Mouse (Mus musculus): Measurements from ENCODE around the gene Gpc3. TPM values are rescaled to one million over a fixed set of nuclear protein-coding genes. Genes with fewer than 3 reads are reported as not detected.

Gene Gpc3
- polyA plus RNA-seq, 1 experiment from 2014 or later: 459 TPM

DNA sequence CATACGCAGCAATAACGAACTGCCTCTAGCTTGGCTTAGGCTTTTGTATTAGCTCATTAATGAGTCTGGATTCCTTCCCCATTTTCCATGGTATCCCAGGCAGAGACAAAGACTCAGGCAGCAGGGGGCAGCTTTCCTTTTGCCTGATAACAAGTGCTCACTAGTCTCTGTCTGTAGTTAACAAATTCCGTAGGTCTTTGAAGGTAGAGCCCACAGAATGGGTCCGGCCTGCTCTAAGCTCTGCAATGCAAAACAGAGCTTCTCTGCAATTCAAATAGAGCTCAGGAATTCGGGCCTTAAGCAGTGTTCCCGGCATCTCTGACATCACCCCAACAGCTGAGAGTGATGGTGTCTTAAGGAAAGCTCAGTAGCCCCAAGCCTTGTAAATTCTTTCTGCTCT, 265.0 kb downstream of the Gpc3 start:
- TF ChIP-seq EP300 (IDR thresholded peaks at IDR 0.05; ENCODE audit: low read depth) (no peak), CTCF (IDR thresholded peaks at IDR 0.05; ENCODE audit: low read depth) (no peak)
- Histone ChIP-seq H3K27me3 (ENCODE audit: insufficient read depth, low read length) (no peaks in the 10 kb centered on the region), H3K4me3 (ENCODE audit: low read depth, low read length) (no peak overlapping the region), H3K36me3 (replicated peaks; ENCODE audit: insufficient read depth, low read length) (no peaks in the 10 kb centered on the region), H3K9me3 (ENCODE audit: low read length) (no peaks in the 10 kb centered on the region), H3K9ac (replicated peaks) (no peak overlapping the region), H3K27ac (ENCODE audit: low read depth) (no peak overlapping the region), H3K4me2 (ENCODE audit: low read depth, low read length) (no peak overlapping the region), H3K4me1 (ENCODE audit: insufficient read depth) (no peaks in the 10 kb centered on the region)
- ATAC-seq: no peak
- no peak for DNase-seq
- 62% methylated on average over 6 of the region's 6 CpGs for WGBS (ENCODE audit: insufficient replicate concordance)

GRCm38 (mm10) chrX:52344018-52344417, 269.7 kb downstream of the Gpc3 start:
- H3K9ac ChIP-seq (replicated peaks): no peak overlapping the region
- H3K4me1 ChIP-seq (ENCODE audit: insufficient read depth): no peaks in the 10 kb centered on the region
- ATAC-seq (no peak), DNase-seq (no peak)
- no peak for TF ChIP-seq CTCF (IDR thresholded peaks at IDR 0.05; ENCODE audit: low read depth)
- TF ChIP-seq EP300 (IDR thresholded peaks at IDR 0.05; ENCODE audit: low read depth): no peak
- no peak overlapping the region for H3K4me3 ChIP-seq (ENCODE audit: low read depth, low read length)
- no peaks in the 10 kb centered on the region for H3K36me3 ChIP-seq (replicated peaks; ENCODE audit: insufficient read depth, low read length)
- WGBS (ENCODE audit: insufficient replicate concordance): 79% methylated on average over 3 of the region's 3 CpGs
- no peak overlapping the region for H3K27ac ChIP-seq (ENCODE audit: low read depth)
- no peak overlapping the region for H3K4me2 ChIP-seq (ENCODE audit: low read depth, low read length)
- no peaks in the 10 kb centered on the region for H3K9me3 ChIP-seq (ENCODE audit: low read length)
- H3K27me3 ChIP-seq (ENCODE audit: insufficient read depth, low read length): no peaks in the 10 kb centered on the region

- Histone ChIP-seq H3K9ac (replicated peaks) (no peak overlapping the region), H3K9me3 (ENCODE audit: low read length) (no peaks in the 10 kb centered on the region), H3K27me3 (ENCODE audit: insufficient read depth, low read length) (no peaks in the 10 kb centered on the region), H3K4me3 (ENCODE audit: low read depth, low read length) (no peak overlapping the region), H3K4me1 (ENCODE audit: insufficient read depth) (no peaks in the 10 kb centered on the region), H3K36me3 (replicated peaks; ENCODE audit: insufficient read depth, low read length) (no peaks in the 10 kb centered on the region), H3K4me2 (ENCODE audit: low read depth, low read length) (no peak overlapping the region), H3K27ac (ENCODE audit: low read depth) (no peak overlapping the region)
- no peak for TF ChIP-seq CTCF (IDR thresholded peaks at IDR 0.05; ENCODE audit: low read depth)
- TF ChIP-seq EP300 (IDR thresholded peaks at IDR 0.05; ENCODE audit: low read depth): no peak
- 75% methylated on average over 3 of the region's 3 CpGs for WGBS (ENCODE audit: insufficient replicate concordance)
- ATAC-seq: no peak
- DNase-seq: no peak
Measured at GRCm38 (mm10) chrX:52340251-52340650, 273.5 kb downstream of the Gpc3 start.

GRCm38 (mm10) chrX:52321791-52322190, 292.0 kb downstream of the Gpc3 start:
- Histone ChIP-seq H3K4me2 (ENCODE audit: low read depth, low read length) (no peak overlapping the region), H3K9me3 (ENCODE audit: low read length) (no peaks in the 10 kb centered on the region), H3K27me3 (ENCODE audit: insufficient read depth, low read length) (no peaks in the 10 kb centered on the region), H3K9ac (replicated peaks) (no peak overlapping the region), H3K27ac (ENCODE audit: low read depth) (no peak overlapping the region), H3K4me3 (ENCODE audit: low read depth, low read length) (no peak overlapping the region), H3K36me3 (replicated peaks; ENCODE audit: insufficient read depth, low read length) (no peaks in the 10 kb centered on the region), H3K4me1 (ENCODE audit: insufficient read depth) (no peaks in the 10 kb centered on the region)
- ATAC-seq: no peak
- no peak for TF ChIP-seq EP300 (IDR thresholded peaks at IDR 0.05; ENCODE audit: low read depth)
- TF ChIP-seq CTCF (IDR thresholded peaks at IDR 0.05; ENCODE audit: low read depth): no peak
- no peak for DNase-seq
- WGBS (ENCODE audit: insufficient replicate concordance): 79% methylated on average over 4 of the region's 4 CpGs

- Histone ChIP-seq H3K4me1 (ENCODE audit: insufficient read depth) (no peaks in the 10 kb centered on the region), H3K4me2 (ENCODE audit: low read depth, low read length) (no peak overlapping the region), H3K27me3 (ENCODE audit: insufficient read depth, low read length) (no peaks in the 10 kb centered on the region), H3K36me3 (replicated peaks; ENCODE audit: insufficient read depth, low read length) (no peaks in the 10 kb centered on the region), H3K9me3 (ENCODE audit: low read length) (no peaks in the 10 kb centered on the region), H3K9ac (replicated peaks) (no peak overlapping the region), H3K4me3 (ENCODE audit: low read depth, low read length) (no peak overlapping the region), H3K27ac (ENCODE audit: low read depth) (no peak overlapping the region)
- ATAC-seq (no peak), DNase-seq (no peak)
- 60% methylated on average over 4 of the region's 4 CpGs for WGBS (ENCODE audit: insufficient replicate concordance)
- TF ChIP-seq CTCF (IDR thresholded peaks at IDR 0.05; ENCODE audit: low read depth): no peak
- TF ChIP-seq EP300 (IDR thresholded peaks at IDR 0.05; ENCODE audit: low read depth): no peak
Measured at GRCm38 (mm10) chrX:52320653-52321052, 293.1 kb downstream of the Gpc3 start.

GRCm38 (mm10) chrX:52310976-52311375, 302.8 kb downstream of the Gpc3 start:
- no peak overlapping the region for H3K9ac ChIP-seq (replicated peaks)
- H3K27ac ChIP-seq (ENCODE audit: low read depth): no peak overlapping the region
- TF ChIP-seq EP300 (IDR thresholded peaks at IDR 0.05; ENCODE audit: low read depth): no peak
- TF ChIP-seq CTCF (IDR thresholded peaks at IDR 0.05; ENCODE audit: low read depth): no peak
- no peak overlapping the region for H3K4me2 ChIP-seq (ENCODE audit: low read depth, low read length)
- H3K4me1 ChIP-seq (ENCODE audit: insufficient read depth): no peaks in the 10 kb centered on the region
- ATAC-seq: no peak
- no peak overlapping the region for H3K4me3 ChIP-seq (ENCODE audit: low read depth, low read length)
- H3K9me3 ChIP-seq (ENCODE audit: low read length): no peaks in the 10 kb centered on the region
- no peaks in the 10 kb centered on the region for H3K36me3 ChIP-seq (replicated peaks; ENCODE audit: insufficient read depth, low read length)
- no peak for DNase-seq
- WGBS (ENCODE audit: insufficient replicate concordance): 77% methylated on average over 2 of the region's 2 CpGs
- no peaks in the 10 kb centered on the region for H3K27me3 ChIP-seq (ENCODE audit: insufficient read depth, low read length)

- Histone ChIP-seq H3K27ac (ENCODE audit: low read depth) (no peak overlapping the region), H3K4me1 (ENCODE audit: insufficient read depth) (no peaks in the 10 kb centered on the region), H3K4me2 (ENCODE audit: low read depth, low read length) (no peak overlapping the region), H3K9me3 (ENCODE audit: low read length) (no peaks in the 10 kb centered on the region), H3K27me3 (ENCODE audit: insufficient read depth, low read length) (no peaks in the 10 kb centered on the region), H3K4me3 (ENCODE audit: low read depth, low read length) (no peak overlapping the region), H3K9ac (replicated peaks) (no peak overlapping the region), H3K36me3 (replicated peaks; ENCODE audit: insufficient read depth, low read length) (no peaks in the 10 kb centered on the region)
- WGBS (ENCODE audit: insufficient replicate concordance): 83% methylated on average over 4 of the region's 4 CpGs
- TF ChIP-seq EP300 (IDR thresholded peaks at IDR 0.05; ENCODE audit: low read depth) (no peak), CTCF (IDR thresholded peaks at IDR 0.05; ENCODE audit: low read depth) (no peak)
- ATAC-seq: no peak
- no peak for DNase-seq
Measured at GRCm38 (mm10) chrX:52305226-52305625, 308.5 kb downstream of the Gpc3 start.
